Mouse (Mus musculus) granulocyte monocyte progenitor cell, adult 5-6 weeks (primary cell): ENCODE results near the gene Fbxl22. TPM values are rescaled to one million over a fixed set of nuclear protein-coding genes. Genes with fewer than 3 reads are reported as not detected.

Source experiments
- ATAC-seq: replicated peaks from 2 replicates; pipeline ENCODE4 v1.8.0; 2016; ENCODE audit warnings: mild to moderate bottlenecking, moderate TSS enrichment, inconsistent platforms; ENCODE audit not compliant: poor library complexity, severe bottlenecking
- total RNA-seq, 2 experiments: library from RNA; stranded (forward) in 1 of 2; stranded (reverse) in 1 of 2; fragments of 200-712, 200-1000 nt in 1 of 2; fragments of >200 nt in 1 of 2; fragmentation: Nextera tagmentation in 1 of 2; gene quantifications; 2 replicates each; pipeline ENCODE4 v1.2.3; 2014 to 2017

The Fbxl22 gene
- total RNA-seq (2014; fragmentation: Nextera tagmentation), result 0.60 TPM in 1 of 2 replicates, not detected in the other
- total RNA-seq (2017), result 0.62 and 1.0 TPM in 2 replicates

- no peak for ATAC-seq
Measured at GRCm38 (mm10) chr9:66514256-66514770, at the start of gene Fbxl22. Fbxl22 (minus strand) TSS chr9:66514593.

- peak; percentile 62 for ATAC-seq
Measured at GRCm38 (mm10) chr9:66562215-66562614, 47.8 kb upstream of the Fbxl22 start.

- ATAC-seq, result no peak
Measured at GRCm38 (mm10) chr9:66561496-66561895, 47.1 kb upstream of the Fbxl22 start.

GRCm38 (mm10) chr9:66560728-66561127 is 46.3 kb upstream of the Fbxl22 start:
- no peak for ATAC-seq

- peak; percentile 89 for ATAC-seq
Measured at GRCm38 (mm10) chr9:66560295-66560694, 45.9 kb upstream of the Fbxl22 start.

- ATAC-seq, result no peak
Measured at GRCm38 (mm10) chr9:66558971-66559370, 44.6 kb upstream of the Fbxl22 start.

- ATAC-seq, result peak; percentile 59
Measured at GRCm38 (mm10) chr9:66542785-66543184, 28.4 kb upstream of the Fbxl22 start.

GRCm38 (mm10) chr9:66521595-66521994 is 7.2 kb upstream of the Fbxl22 start:
- no peak for ATAC-seq

GRCm38 (mm10) chr9:66520299-66520698 is 5.9 kb upstream of the Fbxl22 start:
- no peak for ATAC-seq

- no peak for ATAC-seq
Measured at GRCm38 (mm10) chr9:66518901-66519300, 4.5 kb upstream of the Fbxl22 start.

- ATAC-seq, result no peak
Measured at GRCm38 (mm10) chr9:66518251-66518650, 3.9 kb upstream of the Fbxl22 start.

- ATAC-seq, result no peak
Measured at GRCm38 (mm10) chr9:66517746-66518145, 3.4 kb upstream of the Fbxl22 start.

GRCm38 (mm10) chr9:66516296-66516940 is 2.0 kb upstream of the Fbxl22 start:
- ATAC-seq, result no peak

GRCm38 (mm10) chr9:66515680-66516210 is 1.4 kb upstream of the Fbxl22 start:
- ATAC-seq, result no peak

- ATAC-seq, result no peak
Measured at GRCm38 (mm10) chr9:66515115-66515514, 722 bp upstream of the Fbxl22 start.

GRCm38 (mm10) chr9:66513661-66514255 is 635 bp downstream of the Fbxl22 start:
- no peak for ATAC-seq

- no peak for ATAC-seq
Measured at GRCm38 (mm10) chr9:66513150-66513549, 1.2 kb downstream of the Fbxl22 start.

GRCm38 (mm10) chr9:66512351-66512671 is 2.1 kb downstream of the Fbxl22 start:
- peak; percentile 81 for ATAC-seq

- peak; percentile 72 for ATAC-seq
Measured at GRCm38 (mm10) chr9:66511580-66512350, 2.6 kb downstream of the Fbxl22 start.

GRCm38 (mm10) chr9:66510944-66511343 is 3.4 kb downstream of the Fbxl22 start:
- ATAC-seq, result no peak

GRCm38 (mm10) chr9:66510351-66510841 is 4.0 kb downstream of the Fbxl22 start:
- ATAC-seq, result no peak
